Mouse (Mus musculus) cerebellum, adult (tissue): ENCODE measurements around the gene BC024978.

Source experiments
- ATAC-seq: cut with Nextera tagmentation; 2 replicates; pipeline ENCODE4 v1.9.2; 2017; ENCODE audit warnings: mild to moderate bottlenecking, moderate library complexity, mixed read lengths; ENCODE audit not compliant: insufficient number of reproducible peaks, low FRiP score, low TSS enrichment

The BC024978 gene

GRCm38 (mm10) chr7:27257046-27257851 lies 61.7 kb downstream of the BC024978 start:
- ATAC-seq: no peak

GRCm38 (mm10) chr7:27257852-27258204 lies 62.2 kb downstream of the BC024978 start:
- no peak for ATAC-seq

GRCm38 (mm10) chr7:27258205-27258899 lies 62.8 kb downstream of the BC024978 start, which contains the start of gene Numbl:
Numbl (plus strand) TSS chr7:27258433.
- ATAC-seq: peak; percentile 59

- ATAC-seq: no peak
Measured at GRCm38 (mm10) chr7:27259271-27259721, 63.7 kb downstream of the BC024978 start.

GRCm38 (mm10) chr7:27259771-27260170 lies 64.2 kb downstream of the BC024978 start:
- no peak for ATAC-seq
